Mouse (Mus musculus) stomach, embryonic 16.5 days (tissue): ENCODE measurements around the gene BC029722. TPM values are rescaled to one million over a fixed set of nuclear protein-coding genes. Genes with fewer than 3 reads are reported as not detected.
"Not testable (repeated sequence)": the region's sequence is repeated elsewhere in the genome, so short reads cannot be mapped to it uniquely, and the experiment has no call there.

Experiments
- ATAC-seq: fragments of 200-750 bp; cut with Nextera tagmentation; 2 replicates; pipeline ENCODE4 v1.8.0; 2017; ENCODE audit warnings: moderate number of reproducible peaks, moderate TSS enrichment; ENCODE audit not compliant: insufficient read depth, low FRiP score
- H3K27ac ChIP-seq: fragments of 300-500 bp; sonication (generic); 2 replicates; pipeline ENCODE4 v1.5.1; 2014; ENCODE audit warnings: low read length
- H3K27me3 ChIP-seq: fragments of 300-500 bp; sonication (generic); 2 replicates; pipeline ENCODE4 v1.6.1; 2014; ENCODE audit warnings: low read length, control low read depth, mixed read lengths; ENCODE audit not compliant: control insufficient read depth, insufficient read depth
- H3K36me3 ChIP-seq: fragments of 300-500 bp; sonication (generic); 2 replicates; pipeline ENCODE4 v1.6.1; 2014; ENCODE audit warnings: low read length; ENCODE audit not compliant: control insufficient read depth, insufficient read depth
- H3K4me1 ChIP-seq: fragments of 300-500 bp; sonication (generic); 2 replicates; pipeline ENCODE4 v1.6.1; 2014; ENCODE audit warnings: low read length, control low read depth, mixed read lengths; ENCODE audit not compliant: control insufficient read depth, insufficient read depth
- H3K4me2 ChIP-seq: fragments of 300-500 bp; sonication (generic); 2 replicates; pipeline ENCODE4 v1.6.1; 2014; ENCODE audit warnings: low read depth, low read length, mixed read lengths
- H3K4me3 ChIP-seq: fragments of 300-500 bp; sonication (generic); replicated peaks from 2 replicates; pipeline ENCODE4 v1.5.1; 2014; ENCODE audit warnings: mild to moderate bottlenecking, low read length
- H3K9ac ChIP-seq: fragments of 300-500 bp; sonication (generic); 2 replicates; pipeline ENCODE4 v1.6.1; 2014; ENCODE audit warnings: low read length
- H3K9me3 ChIP-seq: fragments of 300-500 bp; sonication (generic); replicated peaks from 2 replicates; pipeline ENCODE4 v1.6.1; 2016; ENCODE audit warnings: low read length, control low read depth; ENCODE audit not compliant: control insufficient read depth
- WGBS: fragments of 180-500 bp; shearing (Covaris S2); extraction: QIAGEN DNeasy Blood & Tissue Kit; methylation state at CpG from one replicate; pipeline ENCODE4 v1.1.7; 2014; 5-methylcytosine and 5-hydroxymethylcytosine counted together
- polyA plus RNA-seq: library from polyadenylated mRNA; unstranded; fragments of >200 nt; fragmentation: Nextera tagmentation; extraction: Ambion mirVana; gene quantifications from 2 replicates; pipeline ENCODE4 v1.2.1, GENCODE M21; 2015

Gene BC029722
- polyA plus RNA-seq, 1 experiment from 2014 or later, result 25.7 TPM

DNA sequence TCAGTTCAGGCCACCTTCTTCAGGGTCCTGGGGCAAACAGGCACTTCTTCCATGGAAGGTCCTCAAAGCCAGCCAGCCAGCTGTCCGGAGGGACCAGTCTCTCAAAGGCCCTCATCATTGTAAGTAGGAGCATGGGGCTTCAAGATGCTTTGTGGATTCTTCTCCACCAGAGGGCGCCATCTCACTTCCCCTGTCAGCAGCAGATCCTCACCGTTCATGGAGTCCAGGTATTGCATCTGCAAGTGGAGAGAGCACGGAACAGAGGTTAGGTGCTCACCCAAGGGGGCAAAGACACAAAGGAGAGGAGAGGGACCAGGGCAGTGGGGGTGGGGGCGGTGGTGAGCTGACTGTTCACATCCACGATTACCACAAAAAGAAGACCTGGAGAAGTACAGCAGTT lies 29.1 kb upstream of the BC029722 start:
- Histone ChIP-seq H3K27ac (no peak overlapping the region), H3K36me3 (peaks cover 5% of the 10 kb centered on the region; the same call in 1 of the 2 replicates), H3K9ac (no peak overlapping the region), H3K4me3 (no peak overlapping the region), H3K9me3 (no peaks in the 10 kb centered on the region), H3K4me2 (no peak overlapping the region), H3K4me1 (no peaks in the 10 kb centered on the region), H3K27me3 (no peaks in the 10 kb centered on the region)
- 23% methylated on average over 6 of the region's 6 CpGs for WGBS
- ATAC-seq, result no peak

DNA sequence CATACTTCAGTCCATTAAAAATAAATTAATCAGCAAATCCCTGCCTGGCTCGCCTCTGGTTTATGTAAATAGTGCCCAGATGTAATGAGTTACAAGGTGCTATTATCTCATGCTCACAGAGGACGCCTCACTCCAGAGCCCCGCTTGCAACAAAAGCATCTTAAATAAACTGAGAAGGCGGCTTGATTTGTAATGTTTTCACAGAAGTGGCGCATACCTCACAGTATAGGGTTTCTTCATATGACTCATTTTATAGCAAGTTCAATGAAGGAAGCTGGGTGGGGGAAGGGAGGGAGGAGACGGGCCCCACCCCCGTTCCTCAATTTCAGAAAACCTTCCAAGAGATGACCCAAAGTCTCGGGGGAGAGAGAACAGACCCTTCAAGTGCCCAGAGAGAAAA lies 27.7 kb upstream of the BC029722 start:
- Histone ChIP-seq H3K9ac (no peak overlapping the region), H3K36me3 (peaks cover 5% of the 10 kb centered on the region; the same call in 1 of the 2 replicates), H3K4me1 (no peaks in the 10 kb centered on the region), H3K27ac (no peak overlapping the region), H3K4me2 (no peak overlapping the region), H3K27me3 (no peaks in the 10 kb centered on the region), H3K9me3 (no peaks in the 10 kb centered on the region), H3K4me3 (no peak overlapping the region)
- no peak for ATAC-seq
- 51% methylated on average over 8 of the region's 8 CpGs for WGBS

DNA sequence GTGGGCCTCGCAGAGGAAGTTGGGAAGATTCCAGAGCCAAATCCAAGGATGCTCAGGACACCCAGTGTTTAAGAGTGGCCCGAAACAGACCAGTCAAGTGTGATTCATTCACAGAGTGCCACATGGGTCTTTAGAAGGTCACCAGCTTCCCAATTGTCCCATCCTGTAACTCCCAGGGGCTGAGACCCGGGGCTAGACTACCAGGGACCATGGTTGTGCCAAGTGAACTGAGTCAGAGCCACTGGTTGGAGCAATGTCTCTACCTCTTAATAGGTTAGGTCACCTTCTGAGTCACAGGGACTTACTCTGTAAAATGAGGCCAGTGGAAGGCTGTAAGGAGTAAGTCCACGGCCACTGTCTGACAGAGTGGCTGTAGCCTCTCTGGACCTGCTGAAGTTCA lies 19.7 kb upstream of the BC029722 start:
- 71% methylated on average over 4 of the region's 4 CpGs for WGBS
- no peak for ATAC-seq
- no peaks in the 10 kb centered on the region for H3K36me3 ChIP-seq

DNA sequence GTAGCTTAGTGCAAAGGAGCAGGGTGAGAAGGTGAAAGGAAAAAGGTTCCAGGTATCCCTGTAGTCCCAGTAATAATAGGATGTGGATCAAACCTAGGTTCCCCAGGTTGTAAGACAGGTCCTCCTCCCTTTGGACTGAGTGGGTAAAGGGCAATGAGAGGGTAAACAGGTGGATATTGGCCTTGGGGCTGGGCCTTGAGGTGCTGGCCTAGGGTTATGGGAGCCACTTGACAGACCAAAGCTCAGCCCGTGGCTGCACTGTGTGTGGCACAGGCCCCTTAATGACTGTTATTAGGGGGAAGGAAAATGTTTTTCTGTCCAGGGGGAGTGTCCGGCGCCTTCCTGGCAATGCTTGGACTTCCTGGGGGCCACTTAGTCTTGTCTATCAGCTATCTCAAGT lies 18.7 kb upstream of the BC029722 start:
- no peak for ATAC-seq
- Histone ChIP-seq H3K4me1 (no peaks in the 10 kb centered on the region), H3K4me2 (no peak overlapping the region), H3K27me3 (no peaks in the 10 kb centered on the region), H3K27ac (no peak overlapping the region), H3K4me3 (no peak overlapping the region), H3K9me3 (no peaks in the 10 kb centered on the region), H3K36me3 (no peaks in the 10 kb centered on the region), H3K9ac (no peak overlapping the region)
- WGBS, result 65% methylated on average over 3 of the region's 3 CpGs

More for the DNA sequence above, 19.7 kb upstream of the BC029722 start:
- Histone ChIP-seq H3K27me3 (no peaks in the 10 kb centered on the region), H3K27ac (no peak overlapping the region), H3K9ac (no peak overlapping the region), H3K4me2 (no peak overlapping the region), H3K4me3 (no peak overlapping the region), H3K4me1 (no peaks in the 10 kb centered on the region), H3K9me3 (no peaks in the 10 kb centered on the region)

DNA sequence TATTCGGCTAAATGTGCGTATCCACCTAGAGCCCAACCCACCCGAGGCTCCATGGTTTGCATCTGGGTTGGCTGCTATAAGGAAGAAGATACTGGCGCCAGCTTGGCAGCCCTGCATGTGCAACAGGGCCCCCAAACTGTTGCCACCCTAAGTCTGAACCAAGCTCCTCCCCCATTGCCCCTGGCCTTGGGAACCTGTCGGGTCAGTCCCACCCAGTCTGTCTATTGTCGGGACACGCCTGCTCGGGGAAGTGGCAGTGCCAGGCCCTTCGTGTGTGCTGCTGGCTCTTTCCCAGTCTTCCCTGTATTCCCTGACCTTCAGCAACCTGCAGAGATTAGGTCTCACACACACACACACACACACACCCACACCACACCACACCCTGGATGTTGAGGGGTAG lies 15.5 kb upstream of the BC029722 start, which contains the start of gene Fam83c:
Fam83c (minus strand) TSS at position 123 of the 400 bp plus-strand sequence.
- Histone ChIP-seq H3K4me2 (peak within 1 kb of the TSS; percentile 20), H3K27me3 (no peaks in the 10 kb centered on the region), H3K4me3 (peak within 1 kb of the TSS; percentile 37), H3K36me3 (no peaks in the 10 kb centered on the region), H3K9me3 (no peaks in the 10 kb centered on the region), H3K27ac (peak within 1 kb of the TSS; percentile 49), H3K4me1 (no peaks in the 10 kb centered on the region), H3K9ac (peak within 1 kb of the TSS; percentile 66)
- 58% methylated on average over 9 of the region's 9 CpGs for WGBS
- peak; percentile 77 for ATAC-seq

DNA sequence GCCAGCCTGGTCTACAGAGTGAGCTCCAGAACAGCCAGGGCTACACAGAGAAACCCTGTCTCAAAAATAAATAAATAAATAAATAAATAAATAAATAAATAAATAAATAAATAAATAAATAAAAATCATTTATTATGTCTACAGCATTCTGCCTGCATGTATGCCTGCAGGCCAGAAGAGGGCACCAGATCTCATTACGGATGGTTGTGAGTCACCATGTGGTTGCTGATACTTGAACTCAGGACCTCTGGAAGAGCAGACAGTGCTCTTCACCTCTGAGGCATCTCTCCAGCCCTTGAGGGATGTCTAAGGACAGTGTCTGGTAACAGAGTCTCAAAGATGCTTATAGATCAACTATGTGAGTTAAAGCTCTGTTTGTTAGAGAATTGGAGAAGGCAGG lies 12.9 kb upstream of the BC029722 start:
- not testable (repeated sequence) for H3K36me3 ChIP-seq, H3K4me1 ChIP-seq, H3K9me3 ChIP-seq, ATAC-seq, H3K9ac ChIP-seq, H3K27me3 ChIP-seq, H3K27ac ChIP-seq, H3K4me2 ChIP-seq, H3K4me3 ChIP-seq
- WGBS, result 68% methylated on average over 1 of the region's 1 CpGs

DNA sequence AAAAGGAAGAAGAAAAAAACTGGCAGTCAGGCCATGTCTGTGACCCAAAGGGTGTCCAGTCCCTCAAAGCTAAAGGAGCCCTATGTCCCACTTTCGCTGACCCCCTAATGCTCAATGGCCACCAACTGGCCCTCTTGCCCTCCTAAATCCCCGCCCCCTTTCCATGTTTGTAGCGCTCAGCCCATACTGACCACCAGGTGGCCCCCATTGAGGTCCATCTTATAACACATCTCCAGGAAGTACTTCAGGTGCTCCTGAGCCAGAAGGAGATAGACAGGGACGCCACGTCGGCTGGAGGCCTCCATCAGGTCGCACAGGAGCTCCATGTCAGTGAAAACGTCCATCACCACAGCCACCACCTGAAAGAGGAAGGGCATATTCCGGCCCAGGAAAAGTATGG lies 12.1 kb upstream of the BC029722 start:
- H3K27me3 ChIP-seq, result no peaks in the 10 kb centered on the region
- H3K36me3 ChIP-seq, result no peaks in the 10 kb centered on the region
- no peak overlapping the region for H3K4me3 ChIP-seq
- no peak overlapping the region for H3K4me2 ChIP-seq
- no peak for ATAC-seq
- WGBS, result 63% methylated on average over 9 of the region's 9 CpGs
- H3K27ac ChIP-seq, result no peak overlapping the region
- no peaks in the 10 kb centered on the region for H3K9me3 ChIP-seq
- H3K4me1 ChIP-seq, result peaks cover 4% of the 10 kb centered on the region; the same call in 1 of the 2 replicates
- H3K9ac ChIP-seq, result no peak overlapping the region

DNA sequence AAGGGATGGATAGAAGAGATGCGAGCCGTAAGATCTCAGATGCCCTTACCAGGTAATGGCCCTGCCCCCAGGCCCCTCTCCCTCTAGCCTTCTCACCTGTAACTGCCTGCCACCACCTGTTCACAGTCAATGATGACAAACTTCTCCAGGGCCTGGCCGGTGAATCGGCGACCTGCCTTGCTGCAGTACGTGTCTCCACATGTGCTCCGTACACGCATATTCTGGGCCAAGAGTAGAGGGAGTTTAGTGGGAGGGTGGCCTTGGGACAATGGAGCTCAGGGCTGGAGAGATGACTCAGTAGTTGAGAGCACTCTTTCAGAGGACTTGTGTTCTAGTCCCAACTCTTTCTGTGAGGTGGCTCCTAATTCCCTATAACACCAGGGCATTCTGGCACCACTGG lies 11.6 kb upstream of the BC029722 start:
- Histone ChIP-seq H3K36me3 (no peaks in the 10 kb centered on the region), H3K9me3 (no peaks in the 10 kb centered on the region), H3K27ac (no peak overlapping the region), H3K9ac (no peak overlapping the region), H3K4me3 (no peak overlapping the region), H3K4me2 (no peak overlapping the region), H3K4me1 (peaks cover 4% of the 10 kb centered on the region; the same call in 1 of the 2 replicates), H3K27me3 (no peaks in the 10 kb centered on the region)
- 81% methylated on average over 8 of the region's 8 CpGs for WGBS
- ATAC-seq, result no peak

DNA sequence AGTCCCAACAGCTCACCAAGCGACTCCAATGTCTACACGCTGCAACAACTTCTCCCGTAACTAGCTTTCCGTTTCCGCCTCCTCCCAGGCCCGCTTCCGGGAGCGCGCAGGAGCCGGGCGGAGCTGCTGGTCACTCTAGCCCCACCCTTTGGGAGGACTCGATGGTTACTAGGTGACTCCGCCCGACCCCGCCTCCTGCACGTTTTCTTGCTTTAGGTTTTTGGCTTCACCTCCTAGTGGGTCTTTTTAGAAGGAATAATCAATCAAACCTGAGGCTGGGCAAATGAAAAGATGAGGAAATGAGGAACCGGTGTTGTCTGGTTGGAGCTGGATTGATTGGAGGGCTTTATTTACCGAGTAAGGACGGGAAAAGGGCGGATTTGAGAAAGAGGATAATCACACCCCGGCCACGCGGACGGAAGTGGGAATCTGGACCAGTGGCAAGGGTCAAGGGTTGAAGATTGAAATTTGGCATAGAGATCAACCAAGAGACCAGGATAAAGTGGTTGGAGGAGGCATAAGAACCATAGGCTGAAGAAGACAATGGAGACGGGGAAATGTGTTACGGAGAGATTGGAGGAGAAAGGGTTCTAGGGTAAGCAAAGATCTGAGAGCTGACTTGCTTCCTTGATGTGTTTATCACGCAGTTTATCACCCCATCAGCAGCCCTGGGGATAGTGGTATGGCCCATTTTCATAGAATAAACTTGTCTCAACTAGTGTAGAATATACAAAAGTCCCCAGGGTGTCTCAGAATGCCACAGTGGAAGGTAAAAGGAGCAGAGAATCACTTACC lies 7.6 kb upstream of the BC029722 start, which contains the start of gene Eif6:
Eif6 (minus strand) TSS at position 296 of the 795 bp plus-strand sequence.
- peak within 1 kb of the TSS; percentile 97 for H3K27ac ChIP-seq
- no peaks in the 10 kb centered on the region for H3K27me3 ChIP-seq
- H3K9me3 ChIP-seq, result no peaks in the 10 kb centered on the region
- H3K4me3 ChIP-seq, result peak within 1 kb of the TSS; percentile 97
- H3K4me1 ChIP-seq, result peaks cover 9% of the 10 kb centered on the region; the same call in 1 of the 2 replicates
- peak; percentile 95 for ATAC-seq
- WGBS, result 2% methylated on average over 27 of the region's 27 CpGs
- H3K9ac ChIP-seq, result peak within 1 kb of the TSS; percentile 94
- H3K36me3 ChIP-seq, result peaks cover 12% of the 10 kb centered on the region; the same call in 1 of the 2 replicates
- peak within 1 kb of the TSS; percentile 74 for H3K4me2 ChIP-seq
